Mouse (Mus musculus): ENCODE measurements around the gene Gm20388. TPM values are rescaled to one million over a fixed set of nuclear protein-coding genes. Genes with fewer than 3 reads are reported as not detected.
"Not testable (repeated sequence)": the region's sequence is repeated elsewhere in the genome, so short reads cannot be mapped to it uniquely, and the experiment has no call there.

Gene Gm20388
- polyA plus RNA-seq, 1 experiment from 2014 or later, result not detected

DNA sequence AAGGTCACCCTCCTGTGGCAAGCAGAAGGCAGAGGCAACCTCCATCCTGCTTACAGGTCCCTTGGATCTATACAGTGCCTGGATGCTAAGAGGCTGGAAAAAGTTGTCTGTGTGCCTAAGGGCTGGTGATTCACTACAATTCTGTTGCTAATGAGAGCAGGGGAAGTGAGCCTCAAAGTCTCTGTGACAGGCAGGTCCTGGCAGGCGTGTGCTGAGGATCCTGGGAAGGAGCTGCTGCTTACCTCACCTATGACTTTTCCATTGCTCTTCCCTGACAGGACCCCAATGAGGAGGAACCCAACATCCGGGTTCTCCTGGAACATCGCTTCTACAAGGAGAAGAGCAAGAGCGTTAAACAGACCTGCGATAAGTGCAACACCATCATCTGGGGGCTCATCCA lies 3543.3 kb downstream of the Gm20388 start:
- Histone ChIP-seq H3K4me2 (no peak overlapping the region), H3K4me3 (ENCODE audit: low read depth, low read length) (no peak overlapping the region), H3K9me3 (ENCODE audit: control insufficient read depth, low read length) (no peaks in the 10 kb centered on the region), H3K27ac (ENCODE audit: low read depth, low read length) (no peak overlapping the region), H3K36me3 (ENCODE audit: control insufficient read depth, insufficient read depth, low read length) (peaks cover 17% of the 10 kb centered on the region), H3K4me1 (ENCODE audit: control insufficient read depth, insufficient read depth, low read length) (no peaks in the 10 kb centered on the region), H3K9ac (ENCODE audit: low read length) (no peak overlapping the region), H3K27me3 (ENCODE audit: control insufficient read depth, insufficient read depth, low read length) (no peaks in the 10 kb centered on the region)
- 81% methylated on average over 5 of the region's 5 CpGs for WGBS
- ATAC-seq (ENCODE audit: low FRiP score) (no peak), DNase-seq (ENCODE audit: low spot score, missing footprints) (no peak)

DNA sequence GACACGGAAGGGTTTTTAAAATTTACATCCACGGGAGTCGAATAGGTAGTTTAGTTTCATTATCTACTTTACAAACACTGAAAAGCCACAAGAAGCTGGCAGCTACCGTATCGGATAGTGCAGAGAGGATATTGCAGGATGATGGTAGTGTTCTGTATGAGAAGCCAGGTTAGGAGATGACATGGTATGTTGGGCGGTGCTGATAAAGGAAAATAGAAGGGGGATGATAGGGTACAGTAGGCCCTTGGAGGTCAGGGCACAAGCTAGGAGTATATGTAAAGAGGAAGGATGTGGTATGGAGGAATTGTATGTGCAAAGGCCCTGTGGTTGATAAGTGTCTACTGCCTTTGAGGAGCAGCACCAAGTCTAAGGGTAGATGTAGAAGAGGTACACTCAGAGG lies 3543.9 kb downstream of the Gm20388 start:
- Histone ChIP-seq H3K27ac (ENCODE audit: low read depth, low read length) (no peak overlapping the region), H3K4me1 (ENCODE audit: control insufficient read depth, insufficient read depth, low read length) (no peaks in the 10 kb centered on the region), H3K9ac (ENCODE audit: low read length) (no peak overlapping the region), H3K27me3 (ENCODE audit: control insufficient read depth, insufficient read depth, low read length) (no peaks in the 10 kb centered on the region), H3K4me2 (no peak overlapping the region), H3K9me3 (ENCODE audit: control insufficient read depth, low read length) (no peaks in the 10 kb centered on the region), H3K4me3 (ENCODE audit: low read depth, low read length) (no peak overlapping the region), H3K36me3 (ENCODE audit: control insufficient read depth, insufficient read depth, low read length) (peaks cover 19% of the 10 kb centered on the region)
- WGBS, result 96% methylated on average over 6 of the region's 6 CpGs
- DNase-seq (ENCODE audit: low spot score, missing footprints) (no peak), ATAC-seq (ENCODE audit: low FRiP score) (no peak)

DNA sequence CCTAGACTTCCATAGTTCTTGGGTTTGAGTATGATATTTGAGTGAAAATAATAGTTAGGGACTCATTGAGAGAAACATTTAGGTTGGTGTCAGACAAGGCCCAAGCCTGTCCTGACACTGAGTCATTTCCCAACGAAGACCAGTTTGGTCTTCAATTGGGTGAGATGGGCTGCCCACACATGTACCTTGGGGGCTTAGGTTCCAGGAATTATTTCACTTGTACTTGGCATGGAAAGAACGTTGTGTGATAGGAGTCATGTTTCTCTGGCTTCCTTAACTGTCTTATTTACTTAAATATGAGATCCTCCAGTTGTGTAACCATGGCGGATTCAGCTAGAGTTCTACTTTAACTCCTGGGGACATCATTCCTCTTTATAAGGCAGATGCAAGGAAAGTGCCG lies 3553.0 kb downstream of the Gm20388 start:
- Histone ChIP-seq H3K36me3 (ENCODE audit: control insufficient read depth, insufficient read depth, low read length) (peaks cover 7% of the 10 kb centered on the region; the same call in 1 of the 2 replicates), H3K4me2 (no peak overlapping the region), H3K27me3 (ENCODE audit: control insufficient read depth, insufficient read depth, low read length) (no peaks in the 10 kb centered on the region), H3K9ac (ENCODE audit: low read length) (no peak overlapping the region), H3K4me1 (ENCODE audit: control insufficient read depth, insufficient read depth, low read length) (no peaks in the 10 kb centered on the region), H3K4me3 (ENCODE audit: low read depth, low read length) (no peak overlapping the region), H3K9me3 (ENCODE audit: control insufficient read depth, low read length) (no peaks in the 10 kb centered on the region), H3K27ac (ENCODE audit: low read depth, low read length) (no peak overlapping the region)
- WGBS, result 88% methylated on average over 4 of the region's 4 CpGs
- DNase-seq (ENCODE audit: low spot score, missing footprints) (no peak), ATAC-seq (ENCODE audit: low FRiP score) (no peak)

DNA sequence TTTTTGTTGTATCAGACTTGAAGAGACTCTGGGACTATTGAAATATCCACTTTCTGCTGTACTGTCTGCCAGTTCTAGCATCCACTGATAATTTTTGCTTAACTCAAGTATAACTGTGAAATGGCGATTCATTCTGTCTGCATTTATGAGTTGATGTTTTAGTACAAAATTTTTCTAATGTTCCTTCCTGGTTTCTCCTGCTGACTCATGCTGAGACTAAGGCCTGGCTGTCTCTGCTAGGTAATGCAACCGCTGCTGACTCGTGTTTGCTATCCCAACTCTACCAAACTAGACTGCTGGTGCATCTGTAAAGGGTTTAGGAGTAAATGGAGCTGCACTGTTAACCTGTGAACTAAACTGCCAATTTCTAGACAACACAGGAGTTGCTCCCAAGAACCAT lies 3556.8 kb downstream of the Gm20388 start:
- Histone ChIP-seq H3K4me1 (ENCODE audit: control insufficient read depth, insufficient read depth, low read length) (no peaks in the 10 kb centered on the region), H3K27me3 (ENCODE audit: control insufficient read depth, insufficient read depth, low read length) (no peaks in the 10 kb centered on the region), H3K27ac (ENCODE audit: low read depth, low read length) (no peak overlapping the region), H3K4me3 (ENCODE audit: low read depth, low read length) (no peak overlapping the region), H3K4me2 (no peak overlapping the region), H3K36me3 (ENCODE audit: control insufficient read depth, insufficient read depth, low read length) (no peaks in the 10 kb centered on the region), H3K9ac (ENCODE audit: low read length) (no peak overlapping the region), H3K9me3 (ENCODE audit: control insufficient read depth, low read length) (no peaks in the 10 kb centered on the region)
- no peak for DNase-seq (ENCODE audit: low spot score, missing footprints)
- WGBS, result 80% methylated on average over 3 of the region's 3 CpGs
- no peak for ATAC-seq (ENCODE audit: low FRiP score)

DNA sequence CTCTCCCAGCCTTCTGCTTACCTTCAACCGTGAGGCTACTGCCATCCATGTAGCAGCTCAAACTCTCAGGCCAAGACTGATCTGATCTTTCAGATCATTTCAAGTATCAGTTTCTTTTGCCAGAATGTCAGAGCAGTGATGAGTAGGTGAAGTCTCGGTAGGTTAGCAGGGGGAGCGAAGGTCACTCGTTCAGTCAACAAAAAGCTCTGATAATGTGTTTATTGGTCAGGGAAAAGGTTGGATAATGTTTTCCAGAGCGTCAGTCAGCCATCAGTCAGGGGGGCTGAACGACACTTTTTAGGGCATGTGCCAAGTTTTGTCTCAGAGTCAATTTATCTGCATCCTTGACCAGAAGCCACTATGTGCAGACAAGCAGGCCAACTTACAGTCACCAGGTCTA lies 3562.3 kb downstream of the Gm20388 start:
- H3K9ac ChIP-seq (ENCODE audit: low read length); H3K36me3 ChIP-seq (ENCODE audit: control insufficient read depth, insufficient read depth, low read length); H3K27me3 ChIP-seq (ENCODE audit: control insufficient read depth, insufficient read depth, low read length); H3K27ac ChIP-seq (ENCODE audit: low read depth, low read length); ATAC-seq (ENCODE audit: low FRiP score); H3K4me3 ChIP-seq (ENCODE audit: low read depth, low read length); H3K4me2 ChIP-seq; DNase-seq (ENCODE audit: low spot score, missing footprints); H3K4me1 ChIP-seq (ENCODE audit: control insufficient read depth, insufficient read depth, low read length); H3K9me3 ChIP-seq (ENCODE audit: control insufficient read depth, low read length): not testable (repeated sequence)
- WGBS, result 71% methylated on average over 6 of the region's 6 CpGs

DNA sequence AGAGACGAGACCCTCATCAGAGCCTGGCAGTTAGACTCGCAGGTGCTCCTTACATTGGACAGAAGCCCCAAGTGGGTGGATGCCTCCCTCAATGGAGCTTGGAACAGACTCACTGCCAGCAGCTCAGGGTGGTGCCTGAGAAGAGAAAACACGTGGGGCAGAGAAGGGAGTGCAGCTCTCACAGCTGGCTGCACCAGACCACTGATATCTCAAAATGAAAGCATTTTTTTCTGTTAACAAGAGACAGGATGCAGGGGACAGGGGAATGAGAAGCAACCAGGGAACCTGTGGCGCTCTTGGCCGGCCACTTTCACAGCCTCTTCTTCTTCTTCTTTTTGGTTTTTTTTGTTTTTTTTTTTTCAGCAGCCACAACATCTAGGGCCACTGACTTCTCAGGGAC lies 3563.9 kb downstream of the Gm20388 start:
- H3K4me2 ChIP-seq; H3K27ac ChIP-seq (ENCODE audit: low read depth, low read length); ATAC-seq (ENCODE audit: low FRiP score); H3K9me3 ChIP-seq (ENCODE audit: control insufficient read depth, low read length); H3K9ac ChIP-seq (ENCODE audit: low read length); H3K4me3 ChIP-seq (ENCODE audit: low read depth, low read length); H3K36me3 ChIP-seq (ENCODE audit: control insufficient read depth, insufficient read depth, low read length); H3K27me3 ChIP-seq (ENCODE audit: control insufficient read depth, insufficient read depth, low read length); DNase-seq (ENCODE audit: low spot score, missing footprints): not testable (repeated sequence)
- peaks cover 10% of the 10 kb centered on the region for H3K4me1 ChIP-seq (ENCODE audit: control insufficient read depth, insufficient read depth, low read length)
- 70% methylated on average over 5 of the region's 5 CpGs for WGBS

DNA sequence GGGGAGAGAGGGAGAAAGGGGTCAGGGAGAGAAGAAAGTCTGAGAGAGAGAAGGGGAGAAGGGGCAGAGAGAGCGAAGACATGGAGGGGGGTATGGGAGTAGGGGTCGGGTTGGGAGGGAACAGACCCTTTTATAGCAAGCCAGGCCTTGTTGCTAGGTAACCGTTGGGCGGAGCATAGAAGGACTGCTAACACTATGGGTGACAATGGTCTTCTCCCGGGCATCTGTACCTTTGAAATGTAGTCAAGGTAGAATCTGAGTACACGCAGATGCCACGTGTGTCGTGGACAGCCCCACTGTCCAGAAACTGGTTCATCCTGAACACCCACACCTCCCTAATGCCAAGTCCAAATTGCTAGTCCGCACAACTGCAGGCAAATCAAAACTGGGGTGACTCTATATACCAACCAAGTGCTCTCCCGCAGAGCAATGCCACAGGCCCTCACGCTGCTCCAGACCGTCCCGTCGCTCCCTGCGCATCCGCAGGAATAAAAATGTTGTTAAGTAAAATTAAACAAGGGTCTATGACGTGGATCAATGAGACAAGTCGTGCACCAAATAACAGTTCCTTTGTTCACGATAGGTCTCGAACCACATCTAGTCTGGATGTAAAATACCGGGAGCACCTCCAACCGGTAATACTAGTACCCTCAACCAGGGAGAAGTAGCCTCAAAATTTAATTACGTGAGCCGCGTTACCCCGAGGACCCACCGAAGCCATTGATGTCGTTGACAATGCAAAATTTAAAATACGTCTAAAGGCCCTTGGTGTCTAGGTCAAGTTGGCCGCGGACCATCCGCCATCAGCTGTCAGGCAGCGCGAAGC lies 3566.5 kb downstream of the Gm20388 start:
- DNase-seq (ENCODE audit: low spot score, missing footprints) (peak; percentile 90), ATAC-seq (ENCODE audit: low FRiP score) (peak; percentile 59)
- peak overlapping the region; percentile 88 for H3K27ac ChIP-seq (ENCODE audit: low read depth, low read length)
- 0 out of 2 replicates have a peak, but pooled peaks cover 2% of the 10 kb centered on the region for H3K36me3 ChIP-seq (ENCODE audit: control insufficient read depth, insufficient read depth, low read length)
- peak overlapping the region; percentile 88 for H3K9ac ChIP-seq (ENCODE audit: low read length)
- WGBS, result 9% methylated on average over 34 of the region's 34 CpGs
- no peaks in the 10 kb centered on the region for H3K9me3 ChIP-seq (ENCODE audit: control insufficient read depth, low read length)
- peak overlapping the region; percentile 57 for H3K4me2 ChIP-seq
- peak overlapping the region; percentile 85 for H3K4me3 ChIP-seq (ENCODE audit: low read depth, low read length)
- H3K27me3 ChIP-seq (ENCODE audit: control insufficient read depth, insufficient read depth, low read length), result no peaks in the 10 kb centered on the region
- peaks cover 10% of the 10 kb centered on the region for H3K4me1 ChIP-seq (ENCODE audit: control insufficient read depth, insufficient read depth, low read length)

DNA sequence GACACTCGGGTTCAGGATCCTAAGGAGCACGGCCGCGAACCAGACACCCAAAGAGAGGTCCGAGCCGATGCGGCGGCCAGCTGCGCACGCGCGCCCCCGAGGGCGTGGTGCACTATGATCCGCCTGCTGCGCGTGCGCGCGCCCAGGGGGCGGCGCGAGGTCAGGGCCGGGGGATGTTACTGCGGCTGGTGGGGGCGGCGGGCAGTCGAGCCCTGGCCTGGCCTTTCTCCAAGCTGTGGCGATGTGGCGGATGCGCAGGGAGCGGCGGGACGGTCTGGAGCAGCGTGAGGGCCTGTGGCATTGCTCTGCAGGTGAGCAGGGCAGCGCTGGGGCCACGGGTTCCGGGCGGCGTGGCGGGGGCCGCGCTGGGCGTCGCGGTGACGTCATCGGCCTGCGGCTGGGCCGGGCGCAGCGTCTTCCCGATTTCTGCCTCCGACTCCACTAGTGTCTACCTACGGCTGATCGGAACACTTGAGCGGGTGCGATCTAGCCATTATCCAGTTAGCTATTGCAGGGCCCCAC lies 3567.2 kb downstream of the Gm20388 start, which contains the start of gene Afg3l1:
TSS of gene Afg3l1 (plus strand) at position 167 of the 522 bp plus-strand sequence.
- no peaks in the 10 kb centered on the region for H3K27me3 ChIP-seq (ENCODE audit: control insufficient read depth, insufficient read depth, low read length)
- peak; percentile 100 for DNase-seq (ENCODE audit: low spot score, missing footprints)
- WGBS, result under 1% methylated on average over 54 of the region's 58 CpGs
- peaks cover 10% of the 10 kb centered on the region for H3K4me1 ChIP-seq (ENCODE audit: control insufficient read depth, insufficient read depth, low read length)
- H3K4me3 ChIP-seq (ENCODE audit: low read depth, low read length), result peak within 1 kb of the TSS; percentile 85
- H3K9me3 ChIP-seq (ENCODE audit: control insufficient read depth, low read length), result no peaks in the 10 kb centered on the region
- peak within 1 kb of the TSS; percentile 88 for H3K27ac ChIP-seq (ENCODE audit: low read depth, low read length)
- H3K9ac ChIP-seq (ENCODE audit: low read length), result peak within 1 kb of the TSS; percentile 88
- H3K4me2 ChIP-seq, result peak within 1 kb of the TSS; percentile 57
- peak; percentile 93 for ATAC-seq (ENCODE audit: low FRiP score)
- peaks cover 6% of the 10 kb centered on the region; the same call in 1 of the 2 replicates for H3K36me3 ChIP-seq (ENCODE audit: control insufficient read depth, insufficient read depth, low read length)

DNA sequence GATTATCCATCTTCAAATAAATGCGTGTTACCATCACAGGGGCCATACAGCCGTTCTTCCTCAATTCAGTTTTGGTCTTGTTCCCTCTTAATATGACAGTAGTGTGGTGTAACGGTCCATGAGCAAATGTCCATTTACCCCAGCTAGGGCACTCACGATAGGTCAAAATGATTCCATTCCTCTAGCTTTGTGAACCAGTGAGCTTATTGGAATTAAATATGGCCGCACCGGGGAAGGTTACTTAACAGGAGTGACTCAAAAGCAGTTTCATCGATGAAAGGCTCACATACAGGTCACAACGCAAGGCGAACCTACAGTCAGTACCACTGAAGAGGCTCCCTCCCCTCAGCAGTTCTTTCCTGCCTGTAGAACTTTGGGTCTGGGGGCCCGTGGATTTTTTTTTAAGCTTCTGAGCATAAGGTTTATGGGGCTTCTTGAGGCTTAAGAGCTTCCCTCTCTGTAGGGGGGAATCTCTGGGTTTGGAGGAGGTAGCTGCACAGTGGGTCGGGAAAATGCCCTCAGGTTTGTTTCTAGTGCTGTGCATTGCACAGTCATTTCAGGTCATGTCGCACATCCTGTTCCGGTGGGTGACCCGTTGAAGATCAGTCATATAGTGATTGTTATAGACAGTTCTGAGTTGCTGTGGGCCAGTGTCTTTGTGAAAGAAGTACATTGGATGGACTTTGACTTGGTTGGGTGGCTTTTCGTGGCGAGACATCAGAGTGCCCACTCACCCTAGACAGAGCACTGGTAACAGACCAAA lies 3568.0 kb downstream of the Gm20388 start:
- WGBS, result 42% methylated on average over 16 of the region's 16 CpGs
- Histone ChIP-seq H3K9ac (ENCODE audit: low read length) (peak overlapping the region; percentile 88), H3K4me1 (ENCODE audit: control insufficient read depth, insufficient read depth, low read length) (peaks cover 10% of the 10 kb centered on the region), H3K27me3 (ENCODE audit: control insufficient read depth, insufficient read depth, low read length) (no peaks in the 10 kb centered on the region), H3K36me3 (ENCODE audit: control insufficient read depth, insufficient read depth, low read length) (peaks cover 6% of the 10 kb centered on the region; the same call in 1 of the 2 replicates), H3K9me3 (ENCODE audit: control insufficient read depth, low read length) (no peaks in the 10 kb centered on the region), H3K4me2 (peak overlapping the region; percentile 57), H3K27ac (ENCODE audit: low read depth, low read length) (no peak overlapping the region), H3K4me3 (ENCODE audit: low read depth, low read length) (peak overlapping the region; percentile 85)
- no peak for ATAC-seq (ENCODE audit: low FRiP score)
- DNase-seq (ENCODE audit: low spot score, missing footprints), result peak; percentile 92

All from midbrain, embryonic 11.5 days (tissue).